Mouse (Mus musculus) olfactory bulb, adult 2 months (tissue): ENCODE measurements around the gene Enpp5. TPM values are rescaled to one million over a fixed set of nuclear protein-coding genes. Genes with fewer than 3 reads are reported as not detected.

Experiments
- H3K27ac ChIP-seq: fragments of 200-500 bp; 2 replicates; pipeline ENCODE4 v1.5.1; 2012; ENCODE audit warnings: low read depth, low read length; ENCODE audit not compliant: insufficient read depth
- H3K4me1 ChIP-seq: fragments of 200-500 bp; 2 replicates; pipeline ENCODE4 v1.6.1; 2012; ENCODE audit warnings: low read length; ENCODE audit not compliant: control insufficient read depth, insufficient read depth
- H3K4me3 ChIP-seq: fragments of 200-500 bp; 2 replicates; pipeline ENCODE4 v1.5.1; 2012; ENCODE audit warnings: mild to moderate bottlenecking, low read depth, low read length, moderate library complexity; ENCODE audit not compliant: insufficient read depth
- CTCF ChIP-seq: fragments of 200-500 bp; IDR thresholded peaks from 2 replicates; pipeline ENCODE4 v1.5.1; 2012; ENCODE audit warnings: low read depth, mild to moderate bottlenecking, low read length, moderate library complexity; ENCODE audit not compliant: insufficient read depth
- POLR2A ChIP-seq: fragments of 200-500 bp; IDR thresholded peaks from 2 replicates; pipeline ENCODE4 v1.6.1; 2012; ENCODE audit warnings: mild to moderate bottlenecking, low read depth, low read length, moderate library complexity; ENCODE audit not compliant: insufficient read depth
- WGBS: fragments of 180-500 bp; shearing (Covaris S2); methylation state at CpG from one replicate; pipeline ENCODE4 v1.1.7; 2018; 5-methylcytosine and 5-hydroxymethylcytosine counted together
- polyA plus RNA-seq: library from polyadenylated mRNA; stranded (reverse); fragments of >200 nt; gene quantifications from 2 replicates; pipeline ENCODE4 v1.2.4, GENCODE M21; 2012; ENCODE audit warnings: low replicate concordance; ENCODE audit not compliant: missing spikeins, insufficient read depth, insufficient read length

Enpp5 gene
- polyA plus RNA-seq, 1 experiment, result not detected

- no peak overlapping the region for H3K4me3 ChIP-seq
- TF ChIP-seq POLR2A (no peak), CTCF (no peak)
- 85% methylated on average over 8 of the region's 8 CpGs for WGBS
- H3K27ac ChIP-seq, result no peak overlapping the region
- H3K4me1 ChIP-seq, result no peaks in the 10 kb centered on the region
Observed at GRCm38 (mm10) chr17:44136018-44136417, 57.4 kb downstream of the Enpp5 start.

Other genes with a start within 250 kb of the Enpp5 start
- gene Enpp4, start 27.0 kb downstream of the Enpp5 start, polyA plus RNA-seq, result not detected in 2 replicates
- gene Clic5, start 109.8 kb downstream of the Enpp5 start, polyA plus RNA-seq, result not detected in 2 replicates